Comparison of ENCODE assay signal across 7 mouse cellular contexts in genomic region chr3:108164807-108165206, GRCm38 (mm10). TPM values are rescaled to one million over a fixed set of nuclear protein-coding genes. Genes with fewer than 3 reads are reported as not detected.
DNase-seq lines count a peak whose midpoint lies in the region; ATAC-seq and TF ChIP-seq lines count a peak whose summit lies in the region.

No protein-coding gene starts in this region.

- intact Hi-C loops in left cerebral cortex, postnatal 14 days (cut with DNase I), result loop anchor here (2.0 to 5.0 kb wide), 4 partner anchors 38 to 222 kb away; partner anchors contain the start of gene Psma5

- H3K36me3 ChIP-seq in intestine, embryonic 14.5 days (ENCODE audit: control insufficient read depth, insufficient read depth, low read length), result no peaks in the 10 kb centered on the region
- H3K36me3 ChIP-seq in midbrain, embryonic 10.5 days, result no peaks in the 10 kb centered on the region
- no peaks in the 10 kb centered on the region for H3K36me3 ChIP-seq in small intestine, adult 2 months (ENCODE audit: control insufficient read depth, insufficient read depth, low read length)

- no peak overlapping the region for H3K9ac ChIP-seq in intestine, embryonic 14.5 days (ENCODE audit: low read length)

- peak; percentile 96 for TF ChIP-seq CTCF in small intestine, adult 2 months (IDR thresholded peaks at IDR 0.05; ENCODE audit: extremely low read depth, insufficient read length, insufficient replicate concordance, low read depth, low read length)

- peak overlapping the region; percentile 38 for H3K4me2 ChIP-seq in intestine, embryonic 14.5 days (ENCODE audit: low read length)

- peak; percentile 78 to 95 for DNase-seq in adrenal gland, adult (ENCODE audit: inconsistent age in 2 of 2, low spot score in 1 of 2)
- peak; percentile 95 for DNase-seq in embryo, embryonic 10.5 days (ENCODE audit: low spot score)
- DNase-seq in gastrocnemius, postnatal 25 days, result peak; percentile 67
- DNase-seq in intestine, embryonic 14.5 days (ENCODE audit: low spot score), result peak; percentile 96
- DNase-seq in left cerebral cortex, postnatal 14 days (ENCODE audit: low spot score in 2 of 2), result peak; percentile 89 to 92
- peak; percentile 85 for DNase-seq in midbrain, embryonic 10.5 days (ENCODE audit: low spot score)

- 22% methylated on average over 9 of the region's 9 CpGs for WGBS in intestine, embryonic 14.5 days
- WGBS in midbrain, embryonic 10.5 days, result 23% methylated on average over 9 of the region's 9 CpGs
- 6% methylated on average over 9 of the region's 9 CpGs for WGBS in small intestine, adult 2 months

- no peaks in the 10 kb centered on the region for H3K9me3 ChIP-seq in intestine, embryonic 14.5 days (ENCODE audit: control insufficient read depth, low read length)
- H3K9me3 ChIP-seq in midbrain, embryonic 10.5 days (replicated peaks), result no peaks in the 10 kb centered on the region

- no peaks in the 10 kb centered on the region for H3K27me3 ChIP-seq in intestine, embryonic 14.5 days (replicated peaks; ENCODE audit: control insufficient read depth, insufficient read depth, low read length)
- peaks cover 23% of the 10 kb centered on the region for H3K27me3 ChIP-seq in midbrain, embryonic 10.5 days (ENCODE audit: low read depth, poor library complexity, severe bottlenecking)
- no peaks in the 10 kb centered on the region for H3K27me3 ChIP-seq in small intestine, adult 2 months (ENCODE audit: control insufficient read depth, insufficient read depth, low read length)

- H3K4me3 ChIP-seq in intestine, embryonic 14.5 days (ENCODE audit: low read depth, low read length), result no peak overlapping the region
- peak overlapping the region; percentile 26; the same call in 1 of the 2 replicates for H3K4me3 ChIP-seq in midbrain, embryonic 10.5 days
- H3K4me3 ChIP-seq in small intestine, adult 2 months (ENCODE audit: low read depth, low read length), result peak overlapping the region; percentile 50

- peak; percentile 29; the same call in 1 of the 2 replicates for TF ChIP-seq POLR2A in small intestine, adult 2 months (IDR thresholded peaks at IDR 0.05; ENCODE audit: low read depth, low read length)

- H3K27ac ChIP-seq in intestine, embryonic 14.5 days (ENCODE audit: low read depth), result no peak overlapping the region
- peak overlapping the region; percentile 82 for H3K27ac ChIP-seq in midbrain, embryonic 10.5 days (replicated peaks)
- no peak overlapping the region for H3K27ac ChIP-seq in small intestine, adult 2 months (ENCODE audit: insufficient read depth, low read depth, low read length)

- H3K4me1 ChIP-seq in intestine, embryonic 14.5 days (replicated peaks; ENCODE audit: control insufficient read depth, insufficient read depth, low read length), result peaks cover 11% of the 10 kb centered on the region
- peaks cover 50% of the 10 kb centered on the region for H3K4me1 ChIP-seq in midbrain, embryonic 10.5 days
- H3K4me1 ChIP-seq in small intestine, adult 2 months (ENCODE audit: control insufficient read depth, insufficient read depth, insufficient read length, low read length), result peaks cover 9% of the 10 kb centered on the region

- ATAC-seq in intestine, embryonic 14.5 days (replicated peaks; ENCODE audit: low FRiP score, low TSS enrichment, low read depth), result peak; percentile 68; the same call in 1 of the 2 replicates

RNA-seq across cellular contexts. Expression of gene Gpr61, which starts 10.1 kb away (rescaled TPM):
- not detected for total RNA-seq in gastrocnemius, postnatal 25 days (2021)
- polyA plus RNA-seq in intestine, embryonic 14.5 days (2014; fragmentation: Nextera tagmentation; extraction: Ambion mirVana), result 0.04 and 0.26 TPM in 2 replicates
- total RNA-seq in left cerebral cortex, postnatal 14 days (2021), result 10 to 100 TPM; 19.7 to 21.0 TPM
- 0.33 and 0.41 TPM in 2 replicates for polyA plus RNA-seq in midbrain, embryonic 10.5 days (2016; fragmentation: Nextera tagmentation; extraction: Ambion mirVana)
- polyA plus RNA-seq in small intestine, adult 2 months (2012; rRNA removed), result 0.05 TPM in 1 of 2 replicates, not detected in the other

RNA-seq across cellular contexts. Expression of gene Gnai3, which starts 18.9 kb away (rescaled TPM):
- 10 to 100 TPM; 11.4 to 11.7 TPM for total RNA-seq in gastrocnemius, postnatal 25 days (2021)
- polyA plus RNA-seq in intestine, embryonic 14.5 days (2014; fragmentation: Nextera tagmentation; extraction: Ambion mirVana), result 171 and 182 TPM in 2 replicates
- total RNA-seq in left cerebral cortex, postnatal 14 days (2021), result 10 to 100 TPM; 31.1 to 34.1 TPM
- 204 and 211 TPM in 2 replicates for polyA plus RNA-seq in midbrain, embryonic 10.5 days (2016; fragmentation: Nextera tagmentation; extraction: Ambion mirVana)
- 5.4 and 14.8 TPM in 2 replicates for polyA plus RNA-seq in small intestine, adult 2 months (2012; rRNA removed)

RNA-seq across cellular contexts. Expression of gene Amigo1, which starts 21.3 kb away (rescaled TPM):
- total RNA-seq in gastrocnemius, postnatal 25 days (2021), result 10 to 100 TPM; 21.3 to 23.3 TPM
- 3.0 and 3.5 TPM in 2 replicates for polyA plus RNA-seq in intestine, embryonic 14.5 days (2014; fragmentation: Nextera tagmentation; extraction: Ambion mirVana)
- total RNA-seq in left cerebral cortex, postnatal 14 days (2021), result 10 to 100 TPM; 55.3 to 57.7 TPM
- polyA plus RNA-seq in midbrain, embryonic 10.5 days (2016; fragmentation: Nextera tagmentation; extraction: Ambion mirVana), result 4.1 and 4.5 TPM in 2 replicates
- 10.1 and 17.6 TPM in 2 replicates for polyA plus RNA-seq in small intestine, adult 2 months (2012; rRNA removed)

RNA-seq across cellular contexts. Expression of gene Cyb561d1, which starts 36.2 kb away (rescaled TPM):
- 1 to 10 TPM; 2.7 TPM for total RNA-seq in gastrocnemius, postnatal 25 days (2021)
- 2.3 and 2.6 TPM in 2 replicates for polyA plus RNA-seq in intestine, embryonic 14.5 days (2014; fragmentation: Nextera tagmentation; extraction: Ambion mirVana)
- 10 to 100 TPM; 13.7 to 14.7 TPM for total RNA-seq in left cerebral cortex, postnatal 14 days (2021)
- 4.9 and 5.0 TPM in 2 replicates for polyA plus RNA-seq in midbrain, embryonic 10.5 days (2016; fragmentation: Nextera tagmentation; extraction: Ambion mirVana)
- polyA plus RNA-seq in small intestine, adult 2 months (2012; rRNA removed), result 5.5 and 9.4 TPM in 2 replicates

RNA-seq across cellular contexts. Expression of gene Atxn7l2, which starts 45.9 kb away (rescaled TPM):
- total RNA-seq in gastrocnemius, postnatal 25 days (2021), result 1 to 10 TPM; 6.1 to 6.5 TPM
- polyA plus RNA-seq in intestine, embryonic 14.5 days (2014; fragmentation: Nextera tagmentation; extraction: Ambion mirVana), result 15.3 and 15.5 TPM in 2 replicates
- 10 to 100 TPM; 22.5 to 23.0 TPM for total RNA-seq in left cerebral cortex, postnatal 14 days (2021)
- 18.1 and 23.5 TPM in 2 replicates for polyA plus RNA-seq in midbrain, embryonic 10.5 days (2016; fragmentation: Nextera tagmentation; extraction: Ambion mirVana)
- polyA plus RNA-seq in small intestine, adult 2 months (2012; rRNA removed), result 3.6 and 9.7 TPM in 2 replicates

Comparison
In these comparisons a context has a peak if more than half of its experiments do, and no peak if none do; other contexts are left out.
1. RNA of gene Gnai3, which starts 18.9 kb away (polyA plus RNA-seq): 204 to 211 TPM in midbrain, embryonic 10.5 days and 171 to 182 TPM in intestine, embryonic 14.5 days; 5.4 to 14.8 TPM in small intestine, adult 2 months; every median in the first group is over 10 times any median in the second.
2. Peak in every context shown above with its lines, with median percentiles within 50 percentile points of each other: DNase-seq.